Mouse (Mus musculus) cerebellum, adult 2 months (tissue): ENCODE measurements around the gene Tex36.

Experiments
- CTCF ChIP-seq: fragments of 200-500 bp; IDR thresholded peaks from 2 replicates; pipeline ENCODE4 v1.5.1; 2011; ENCODE audit warnings: low read depth, mild to moderate bottlenecking, control low read depth, low read length, moderate library complexity, borderline replicate concordance; ENCODE audit not compliant: insufficient read depth
- POLR2A ChIP-seq: fragments of 200-500 bp; IDR thresholded peaks from 2 replicates; pipeline ENCODE4 v1.6.1; 2011; ENCODE audit warnings: low read length, control low read depth, borderline replicate concordance; ENCODE audit not compliant: insufficient read depth

DNA sequence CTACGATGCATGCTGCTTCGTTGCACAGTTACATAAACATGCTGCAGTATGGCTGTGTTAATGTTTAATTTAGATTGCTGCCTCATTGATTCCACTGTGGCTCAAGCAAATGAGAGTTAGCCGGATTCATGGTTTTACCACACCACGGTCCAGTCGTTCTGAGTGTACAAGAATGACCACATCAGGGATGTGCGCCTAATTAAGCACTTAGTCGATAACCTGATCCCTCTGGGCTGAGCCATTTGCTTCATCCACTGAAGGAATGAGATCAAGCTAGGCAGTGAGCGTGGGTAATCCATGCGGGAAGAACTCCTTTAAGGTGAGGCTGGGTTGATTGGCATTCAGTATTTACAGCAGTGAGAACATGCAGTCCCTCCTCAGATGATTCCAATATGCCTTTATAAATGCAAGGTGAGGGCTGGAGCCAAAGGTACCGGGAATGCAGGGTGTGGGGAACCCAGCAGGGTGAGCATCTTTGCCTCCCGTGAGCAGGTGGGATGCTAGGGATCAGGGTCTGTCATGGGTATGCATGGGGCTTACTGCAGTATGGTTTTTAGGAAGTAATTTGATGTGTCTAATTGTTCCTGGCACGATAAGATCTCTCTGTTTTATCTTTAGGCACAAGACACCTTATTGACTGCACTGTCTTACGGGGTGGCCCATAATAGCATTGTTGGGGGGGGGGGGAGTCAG lies 6.1 kb upstream of the Tex36 start:
- TF ChIP-seq CTCF (no peak), POLR2A (no peak)
